Mouse (Mus musculus): ENCODE data around the gene Gart.

Gene Gart

GRCm38 (mm10) chr16:91606958-91607357 is 39.8 kb downstream of the Gart start:
- no peak for DNase-seq

- DNase-seq, result peak; percentile 62 to 67
Measured at GRCm38 (mm10) chr16:91605156-91605555, 41.6 kb downstream of the Gart start.

- no peak for DNase-seq
Measured at GRCm38 (mm10) chr16:91601693-91602092, 45.1 kb downstream of the Gart start.

GRCm38 (mm10) chr16:91601081-91601480 is 45.7 kb downstream of the Gart start:
- DNase-seq, result no peak

- DNase-seq, result no peak
Measured at GRCm38 (mm10) chr16:91599242-91599641, 47.5 kb downstream of the Gart start.

GRCm38 (mm10) chr16:91597672-91598010 is 49.1 kb downstream of the Gart start, which contains the start of gene Tmem50b:
Tmem50b (minus strand) TSS chr16:91597800.
- DNase-seq, result peak; percentile 99 to 100

GRCm38 (mm10) chr16:91596779-91597671 is 49.7 kb downstream of the Gart start:
- DNase-seq, result peak in 1 of 2 experiments; percentile 35

- DNase-seq, result no peak
Measured at GRCm38 (mm10) chr16:91596397-91596778, 50.4 kb downstream of the Gart start.

- peak; percentile 56 to 57 for DNase-seq
Measured at GRCm38 (mm10) chr16:91595076-91595475, 51.7 kb downstream of the Gart start.

GRCm38 (mm10) chr16:91593262-91593661 is 53.5 kb downstream of the Gart start:
- no peak for DNase-seq

- DNase-seq, result no peak
Measured at GRCm38 (mm10) chr16:91592162-91592561, 54.6 kb downstream of the Gart start.

GRCm38 (mm10) chr16:91588703-91589102 is 58.0 kb downstream of the Gart start:
- DNase-seq, result no peak

- DNase-seq, result no peak
Measured at GRCm38 (mm10) chr16:91587730-91588453, 58.9 kb downstream of the Gart start.

GRCm38 (mm10) chr16:91586244-91586643 is 60.5 kb downstream of the Gart start:
- DNase-seq, result no peak

GRCm38 (mm10) chr16:91585617-91586016 is 61.1 kb downstream of the Gart start:
- DNase-seq, result peak in 1 of 2 experiments; percentile 33

- DNase-seq, result peak; percentile 51 to 80
Measured at GRCm38 (mm10) chr16:91582307-91582706, 64.4 kb downstream of the Gart start.

- DNase-seq, result no peak
Measured at GRCm38 (mm10) chr16:91578980-91579720, 67.6 kb downstream of the Gart start.

- DNase-seq, result peak in 1 of 2 experiments; percentile 30
Measured at GRCm38 (mm10) chr16:91575151-91575550, 71.6 kb downstream of the Gart start.
